Mouse (Mus musculus) adrenal gland, postnatal 10 days (tissue): ENCODE results near the gene Setd7. TPM values are rescaled to one million over a fixed set of nuclear protein-coding genes. Genes with fewer than 3 reads are reported as not detected.
A peak's percentile ranks its signal among the peaks of the same experiment; 100 is the strongest.
"Not testable (repeated sequence)": the region's sequence is repeated elsewhere in the genome, so short reads cannot be mapped to it uniquely, and the experiment has no call there.

ENCODE experiments used
- DNase-seq: peaks from one replicate; pipeline ENCODE4 v3.0.0; 2021; ENCODE audit warnings: mixed read lengths
- long read RNA-seq, 2 experiments: library from polyadenylated mRNA; stranded (forward); transcript quantifications; one replicate each; pipeline ENCODE4 v2.0.0; 2021
- total RNA-seq, 2 experiments: library from RNA; stranded (reverse); gene quantifications; 2 replicates each; pipeline ENCODE4 v1.2.3; 2021

Gene Setd7
- total RNA-seq: 10 to 100 TPM; 30.9 to 32.6 TPM
- long read RNA-seq, experiment 1, full-length matches to known transcripts: 1 of 17 reads
- long read RNA-seq, experiment 1, partial matches to known transcripts: 0 of 17 reads
- long read RNA-seq, experiment 1, other reads (novel, unspliced or antisense): 16 of 17 reads
- long read RNA-seq, experiment 2, full-length matches to known transcripts: 1 of 26 reads
- long read RNA-seq, experiment 2, partial matches to known transcripts: 0 of 26 reads
- long read RNA-seq, experiment 2, other reads (novel, unspliced or antisense): 25 of 26 reads

- peak; percentile 83 for DNase-seq
Observed at GRCm38 (mm10) chr3:51560511-51561108, at the start of gene Setd7. Gene Setd7, minus strand, starts transcription at chr3:51560879.

GRCm38 (mm10) chr3:51604489-51604888 is 43.8 kb upstream of the Setd7 start:
- no peak for DNase-seq

GRCm38 (mm10) chr3:51603705-51604291 is 43.1 kb upstream of the Setd7 start:
- no peak for DNase-seq

- no peak for DNase-seq
Observed at GRCm38 (mm10) chr3:51601461-51601860, 40.8 kb upstream of the Setd7 start.

GRCm38 (mm10) chr3:51600728-51601127 is 40.0 kb upstream of the Setd7 start:
- DNase-seq: no peak

GRCm38 (mm10) chr3:51599057-51599630 is 38.5 kb upstream of the Setd7 start:
- DNase-seq: no peak

- no peak for DNase-seq
Observed at GRCm38 (mm10) chr3:51596538-51596937, 35.9 kb upstream of the Setd7 start.

GRCm38 (mm10) chr3:51593506-51593905 is 32.8 kb upstream of the Setd7 start:
- no peak for DNase-seq

- no peak for DNase-seq
Observed at GRCm38 (mm10) chr3:51591591-51591990, 30.9 kb upstream of the Setd7 start.

- DNase-seq: no peak
Observed at GRCm38 (mm10) chr3:51590207-51590892, 29.7 kb upstream of the Setd7 start.

- DNase-seq: no peak
Observed at GRCm38 (mm10) chr3:51587697-51588262, 27.1 kb upstream of the Setd7 start.

GRCm38 (mm10) chr3:51583574-51584391 is 23.1 kb upstream of the Setd7 start:
- peak; percentile 87 for DNase-seq

- not testable (repeated sequence) for DNase-seq
Observed at GRCm38 (mm10) chr3:51579243-51579642, 18.6 kb upstream of the Setd7 start.

- DNase-seq: peak; percentile 77
Observed at GRCm38 (mm10) chr3:51577816-51578749, 17.4 kb upstream of the Setd7 start.

- DNase-seq: no peak
Observed at GRCm38 (mm10) chr3:51577359-51577758, 16.7 kb upstream of the Setd7 start.

GRCm38 (mm10) chr3:51573915-51574314 is 13.2 kb upstream of the Setd7 start:
- DNase-seq: no peak

GRCm38 (mm10) chr3:51570200-51570599 is 9.5 kb upstream of the Setd7 start:
- no peak for DNase-seq

GRCm38 (mm10) chr3:51561993-51562385 is 1.3 kb upstream of the Setd7 start:
- no peak for DNase-seq

GRCm38 (mm10) chr3:51561109-51561992 is 672 bp upstream of the Setd7 start:
- peak; percentile 65 for DNase-seq
